Mouse (Mus musculus): ENCODE data around the gene Zfp575. TPM values are rescaled to one million over a fixed set of nuclear protein-coding genes. Genes with fewer than 3 reads are reported as not detected.

The Zfp575 gene
- polyA plus RNA-seq, 1 experiment: 9.6 TPM

- TF ChIP-seq CTCF (IDR thresholded peaks at IDR 0.05; ENCODE audit: borderline replicate concordance, extremely low read depth, insufficient read depth, insufficient read length) (no peak), POLR2A (IDR thresholded peaks at IDR 0.05; ENCODE audit: borderline replicate concordance, extremely low read depth, insufficient read depth, insufficient read length, poor library complexity, severe bottlenecking) (no peak)
Observed at GRCm38 (mm10) chr7:24537081-24537480, 50.4 kb downstream of the Zfp575 start.

DNA sequence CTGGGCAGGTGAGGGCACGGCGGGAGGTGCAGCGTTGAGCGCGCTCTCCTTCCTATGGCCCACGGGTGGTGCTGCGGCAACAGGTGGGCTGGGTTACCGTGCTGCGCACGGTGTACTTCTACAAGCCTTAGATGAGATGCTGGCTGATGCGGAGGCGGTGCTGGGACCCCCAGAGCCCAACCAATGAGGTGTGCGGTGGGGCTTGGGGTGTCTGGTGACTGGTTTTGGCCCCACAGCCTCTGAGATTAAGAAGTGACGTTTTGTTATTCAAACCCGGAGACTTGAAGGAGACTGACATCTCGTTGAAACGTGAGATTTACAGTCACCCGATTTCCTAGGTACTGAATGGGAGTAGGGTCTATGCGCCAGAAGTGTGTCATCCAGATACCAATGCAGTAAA is 53.1 kb downstream of the Zfp575 start:
- TF ChIP-seq POLR2A (IDR thresholded peaks at IDR 0.05; ENCODE audit: borderline replicate concordance, extremely low read depth, insufficient read depth, insufficient read length, poor library complexity, severe bottlenecking): no peak
- no peak for TF ChIP-seq CTCF (IDR thresholded peaks at IDR 0.05; ENCODE audit: borderline replicate concordance, extremely low read depth, insufficient read depth, insufficient read length)
- no peak for DNase-seq (ENCODE audit: low read depth)

More at GRCm38 (mm10) chr7:24537081-24537480, 50.4 kb downstream of the Zfp575 start:
- no peak for DNase-seq (ENCODE audit: low read depth)

Other genes with a start within 250 kb of the Zfp575 start
- 0.07 and 0.11 TPM in 2 replicates for gene Lypd5, start 238.4 kb downstream of the Zfp575 start, polyA plus RNA-seq (2012; rRNA removed)
- gene Kcnn4, start 217.4 kb downstream of the Zfp575 start, polyA plus RNA-seq (2012; rRNA removed): 0.76 and 1.4 TPM in 2 replicates
- 66.2 and 69.6 TPM in 2 replicates for gene Smg9, start 188.0 kb downstream of the Zfp575 start, polyA plus RNA-seq (2012; rRNA removed)
- 0.05 TPM in 1 of 2 replicates, not detected in the other for gene Irgc1, start 135.3 kb downstream of the Zfp575 start, polyA plus RNA-seq (2012; rRNA removed)
- gene Plaur, start 125.2 kb downstream of the Zfp575 start, polyA plus RNA-seq (2012; rRNA removed): 1.4 and 2.1 TPM in 2 replicates
- 178 and 268 TPM in 2 replicates for gene Cadm4, start 105.6 kb downstream of the Zfp575 start, polyA plus RNA-seq (2012; rRNA removed)
- 269 and 420 TPM in 2 replicates for gene Zfp428, start 80.6 kb downstream of the Zfp575 start, polyA plus RNA-seq (2012; rRNA removed)
- not detected in 2 replicates for gene AC161166.1, start 75.2 kb downstream of the Zfp575 start, polyA plus RNA-seq (2012; rRNA removed)
- gene Irgq, start 57.0 kb downstream of the Zfp575 start, polyA plus RNA-seq (2012; rRNA removed): 55.4 and 66.4 TPM in 2 replicates
- gene Pinlyp, start 41.5 kb downstream of the Zfp575 start, polyA plus RNA-seq (2012; rRNA removed): 0.21 and 0.34 TPM in 2 replicates
- gene Xrcc1, start 41.4 kb downstream of the Zfp575 start, polyA plus RNA-seq (2012; rRNA removed): 71.6 and 84.1 TPM in 2 replicates
- gene Ethe1, start 98 bp downstream of the Zfp575 start, polyA plus RNA-seq (2012; rRNA removed): 14.4 and 18.8 TPM in 2 replicates
- gene Phldb3, start 23.1 kb upstream of the Zfp575 start, polyA plus RNA-seq (2012; rRNA removed): 0.30 and 0.59 TPM in 2 replicates
- gene Lypd3, start 48.9 kb upstream of the Zfp575 start, polyA plus RNA-seq (2012; rRNA removed): 1.8 and 2.9 TPM in 2 replicates
- not detected in 2 replicates for gene Tex101, start 89.0 kb upstream of the Zfp575 start, polyA plus RNA-seq (2012; rRNA removed)
- gene BC049730, start 121.6 kb upstream of the Zfp575 start, polyA plus RNA-seq (2012; rRNA removed): not detected in 2 replicates
- gene Gm4763, start 139.3 kb upstream of the Zfp575 start, polyA plus RNA-seq (2012; rRNA removed): not detected in 2 replicates
- 0.15 and 0.19 TPM in 2 replicates for gene Cd177, start 172.7 kb upstream of the Zfp575 start, polyA plus RNA-seq (2012; rRNA removed)
- gene Ceacam10, start 189.6 kb upstream of the Zfp575 start, polyA plus RNA-seq (2012; rRNA removed): 0.19 and 0.24 TPM in 2 replicates

Measured in brain, embryonic 14.5 days (tissue).